8 mouse cellular contexts compared by ENCODE assay signal in the genomic region with DNA sequence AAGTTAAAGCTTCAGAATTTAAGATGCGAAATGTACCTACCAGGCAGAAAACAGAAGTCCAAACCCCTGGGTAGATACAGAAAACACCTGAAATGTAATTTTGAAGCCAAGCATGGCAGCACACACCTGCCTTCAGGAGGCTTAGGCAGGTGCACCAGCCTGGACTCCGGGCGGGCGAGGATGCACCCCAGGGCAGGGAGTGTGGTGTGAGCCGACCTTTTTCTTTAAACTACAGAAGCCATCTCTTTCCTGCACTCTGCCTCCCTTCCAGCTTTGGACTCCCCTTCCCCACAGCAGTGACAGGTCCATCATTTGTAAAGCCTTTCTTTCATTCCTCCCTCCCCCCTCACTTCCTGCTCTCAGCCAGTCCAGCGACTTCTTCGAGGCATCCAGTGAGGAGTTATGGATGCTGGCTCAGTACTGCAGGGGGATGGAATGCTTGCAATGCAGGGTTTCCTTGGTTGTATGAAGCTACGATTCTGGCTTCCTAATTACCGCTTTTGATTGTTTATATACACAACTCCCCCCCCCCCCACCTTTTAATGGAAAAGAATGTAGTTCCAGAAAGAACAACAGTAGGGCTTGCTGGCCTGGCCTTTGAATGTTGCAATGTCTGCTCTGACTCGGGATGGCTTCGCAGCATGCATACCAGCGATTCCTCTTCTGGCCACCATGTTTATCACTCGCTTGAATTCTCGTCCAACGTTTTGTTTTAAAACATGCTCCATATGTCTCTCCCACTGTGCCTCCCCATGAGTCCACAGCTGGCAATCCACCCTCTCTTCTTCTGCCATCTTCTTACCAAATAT. TPM values are rescaled to one million over a fixed set of nuclear protein-coding genes. Genes with fewer than 3 reads are reported as not detected.
DNase-seq lines count a peak whose midpoint lies in the region; ATAC-seq and TF ChIP-seq lines count a peak whose summit lies in the region.

No protein-coding gene starts in this region.

- H3K9me3 ChIP-seq in heart, embryonic 12.5 days (replicated peaks): no peaks in the 10 kb centered on the region
- no peaks in the 10 kb centered on the region for H3K9me3 ChIP-seq in midbrain, embryonic 10.5 days (replicated peaks)
- H3K9me3 ChIP-seq in midbrain, embryonic 11.5 days (ENCODE audit: control insufficient read depth, low read length): no peaks in the 10 kb centered on the region
- no peaks in the 10 kb centered on the region for H3K9me3 ChIP-seq in limb, embryonic 10.5 days (replicated peaks)
- no peaks in the 10 kb centered on the region for H3K9me3 ChIP-seq in stomach, postnatal 0 days (ENCODE audit: control insufficient read depth, low read length)

- DNase-seq in heart, postnatal 14 days: no peak
- DNase-seq in midbrain, embryonic 10.5 days (ENCODE audit: low spot score): no peak
- no peak for DNase-seq in midbrain, embryonic 11.5 days (ENCODE audit: low spot score, missing footprints)
- DNase-seq in limb, embryonic 10.5 days (ENCODE audit: low spot score): peak; percentile 54
- DNase-seq in stomach, postnatal 0 days (ENCODE audit: low spot score): no peak
- DNase-seq in adrenal gland, postnatal 25 days: no peak
- DNase-seq in ovary, postnatal 10 days (ENCODE audit: low spot score): no peak

- H3K27me3 ChIP-seq in heart, embryonic 12.5 days (replicated peaks): no peaks in the 10 kb centered on the region
- H3K27me3 ChIP-seq in midbrain, embryonic 10.5 days (ENCODE audit: low read depth, poor library complexity, severe bottlenecking): no peaks in the 10 kb centered on the region
- no peaks in the 10 kb centered on the region for H3K27me3 ChIP-seq in midbrain, embryonic 11.5 days (ENCODE audit: control insufficient read depth, insufficient read depth, low read length)
- no peaks in the 10 kb centered on the region for H3K27me3 ChIP-seq in limb, embryonic 10.5 days (ENCODE audit: low read depth, poor library complexity, severe bottlenecking)
- no peaks in the 10 kb centered on the region for H3K27me3 ChIP-seq in stomach, postnatal 0 days (ENCODE audit: control insufficient read depth, insufficient read depth, low read length)

- no peak overlapping the region for H3K4me3 ChIP-seq in heart, embryonic 12.5 days
- no peak overlapping the region for H3K4me3 ChIP-seq in midbrain, embryonic 10.5 days
- H3K4me3 ChIP-seq in midbrain, embryonic 11.5 days (ENCODE audit: low read depth, low read length): no peak overlapping the region
- no peak overlapping the region for H3K4me3 ChIP-seq in limb, embryonic 10.5 days
- no peak overlapping the region for H3K4me3 ChIP-seq in stomach, postnatal 0 days (ENCODE audit: low read depth, low read length)

- no peak overlapping the region for H3K9ac ChIP-seq in heart, embryonic 12.5 days
- no peak overlapping the region for H3K9ac ChIP-seq in midbrain, embryonic 11.5 days (ENCODE audit: low read length)
- no peak overlapping the region; the same call in 1 of the 2 replicates for H3K9ac ChIP-seq in stomach, postnatal 0 days (ENCODE audit: low read length)

- no peak for ATAC-seq in heart, embryonic 12.5 days (ENCODE audit: insufficient number of reproducible peaks, low FRiP score)
- ATAC-seq in midbrain, embryonic 11.5 days (ENCODE audit: low FRiP score): no peak
- ATAC-seq in stomach, postnatal 0 days (ENCODE audit: low FRiP score, low TSS enrichment): peak; percentile 20; the same call in 1 of the 2 replicates

- H3K4me2 ChIP-seq in heart, embryonic 12.5 days: peak overlapping the region; percentile 8
- H3K4me2 ChIP-seq in midbrain, embryonic 11.5 days: no peak overlapping the region
- no peak overlapping the region; the same call in 1 of the 2 replicates for H3K4me2 ChIP-seq in stomach, postnatal 0 days (replicated peaks; ENCODE audit: low read depth)

- H3K27ac ChIP-seq in heart, embryonic 12.5 days (ENCODE audit: poor library complexity, severe bottlenecking): peak overlapping the region; percentile 60
- peak overlapping the region; percentile 52; the same call in 1 of the 2 replicates for H3K27ac ChIP-seq in midbrain, embryonic 10.5 days (replicated peaks)
- no peak overlapping the region for H3K27ac ChIP-seq in midbrain, embryonic 11.5 days (ENCODE audit: low read depth, low read length)
- H3K27ac ChIP-seq in limb, embryonic 10.5 days: peak overlapping the region; percentile 75
- H3K27ac ChIP-seq in stomach, postnatal 0 days (replicated peaks): peak overlapping the region; percentile 75

- peaks cover 22% of the 10 kb centered on the region for H3K4me1 ChIP-seq in heart, embryonic 12.5 days (replicated peaks)
- H3K4me1 ChIP-seq in midbrain, embryonic 10.5 days: peaks cover 15% of the 10 kb centered on the region
- no peaks in the 10 kb centered on the region for H3K4me1 ChIP-seq in midbrain, embryonic 11.5 days (ENCODE audit: control insufficient read depth, insufficient read depth, low read length)
- H3K4me1 ChIP-seq in limb, embryonic 10.5 days: peaks cover 34% of the 10 kb centered on the region
- no peaks in the 10 kb centered on the region; the same call in 1 of the 2 replicates for H3K4me1 ChIP-seq in stomach, postnatal 0 days (replicated peaks; ENCODE audit: control insufficient read depth, insufficient read depth)

- peaks cover 8% of the 10 kb centered on the region; the same call in 1 of the 2 replicates for H3K36me3 ChIP-seq in heart, embryonic 12.5 days
- H3K36me3 ChIP-seq in midbrain, embryonic 10.5 days: no peaks in the 10 kb centered on the region
- no peaks in the 10 kb centered on the region for H3K36me3 ChIP-seq in midbrain, embryonic 11.5 days (ENCODE audit: control insufficient read depth, insufficient read depth, low read length)
- H3K36me3 ChIP-seq in limb, embryonic 10.5 days: no peaks in the 10 kb centered on the region
- no peaks in the 10 kb centered on the region for H3K36me3 ChIP-seq in stomach, postnatal 0 days (ENCODE audit: control insufficient read depth, insufficient read depth, low read length)

- intact Hi-C loops in heart, postnatal 14 days (cut with DNase I): no loop called here

- WGBS in heart, embryonic 12.5 days: 42% methylated on average over 15 of the region's 15 CpGs
- WGBS in midbrain, embryonic 10.5 days: 56% methylated on average over 15 of the region's 15 CpGs
- 64% methylated on average over 15 of the region's 15 CpGs for WGBS in midbrain, embryonic 11.5 days
- 46% methylated on average over 15 of the region's 15 CpGs for WGBS in limb, embryonic 10.5 days
- 36% methylated on average over 15 of the region's 15 CpGs for WGBS in stomach, postnatal 0 days

- no peak for TF ChIP-seq EP300 in stomach, postnatal 0 days (optimal IDR thresholded peaks at IDR 0.05)

- TF ChIP-seq CTCF in stomach, postnatal 0 days (IDR thresholded peaks at IDR 0.05; ENCODE audit: low read depth): no peak

RNA-seq across cellular contexts. Expression of a gene that starts 26.5 kb away (rescaled TPM):
- polyA plus RNA-seq in heart, embryonic 12.5 days (2016; fragmentation: Nextera tagmentation; extraction: Ambion mirVana): 11.1 and 11.4 TPM in 2 replicates
- total RNA-seq in heart, postnatal 14 days (2021): 1 to 10 TPM; 5.9 to 7.1 TPM
- 13.0 and 14.8 TPM in 2 replicates for polyA plus RNA-seq in midbrain, embryonic 10.5 days (2016; fragmentation: Nextera tagmentation; extraction: Ambion mirVana)
- 11.2 and 15.1 TPM in 2 replicates for polyA plus RNA-seq in midbrain, embryonic 11.5 days (2014; fragmentation: Nextera tagmentation; extraction: Ambion mirVana)
- polyA plus RNA-seq in limb, embryonic 10.5 days (2016; fragmentation: Nextera tagmentation; extraction: Ambion mirVana): 9.8 and 10.8 TPM in 2 replicates
- polyA plus RNA-seq in stomach, postnatal 0 days (2015; fragmentation: Nextera tagmentation; extraction: Ambion mirVana): 7.6 and 7.8 TPM in 2 replicates
- 8.5 and 10.5 TPM in 2 replicates for total RNA-seq in adrenal gland, postnatal 25 days (2021)

RNA-seq across cellular contexts. Expression of a gene that starts 26.6 kb away (rescaled TPM):
- polyA plus RNA-seq in heart, embryonic 12.5 days (2016; fragmentation: Nextera tagmentation; extraction: Ambion mirVana): 56.8 and 57.1 TPM in 2 replicates
- 10 to 100 TPM; 22.5 to 24.4 TPM for total RNA-seq in heart, postnatal 14 days (2021)
- 56.2 and 58.3 TPM in 2 replicates for polyA plus RNA-seq in midbrain, embryonic 10.5 days (2016; fragmentation: Nextera tagmentation; extraction: Ambion mirVana)
- 54.1 and 62.2 TPM in 2 replicates for polyA plus RNA-seq in midbrain, embryonic 11.5 days (2014; fragmentation: Nextera tagmentation; extraction: Ambion mirVana)
- polyA plus RNA-seq in limb, embryonic 10.5 days (2016; fragmentation: Nextera tagmentation; extraction: Ambion mirVana): 47.3 and 64.3 TPM in 2 replicates
- polyA plus RNA-seq in stomach, postnatal 0 days (2015; fragmentation: Nextera tagmentation; extraction: Ambion mirVana): 40.7 and 42.3 TPM in 2 replicates
- 41.3 and 44.1 TPM in 2 replicates for total RNA-seq in adrenal gland, postnatal 25 days (2021)
